Mouse (Mus musculus) ZHBTc4 (cell line): ENCODE measurements around the gene Rps16.

Experiments used
- DNase-seq: peaks from one replicate; pipeline ENCODE4 v3.0.0-alpha.2; 2011; ENCODE audit warnings: low read depth, low spot score

Gene Rps16

DNA sequence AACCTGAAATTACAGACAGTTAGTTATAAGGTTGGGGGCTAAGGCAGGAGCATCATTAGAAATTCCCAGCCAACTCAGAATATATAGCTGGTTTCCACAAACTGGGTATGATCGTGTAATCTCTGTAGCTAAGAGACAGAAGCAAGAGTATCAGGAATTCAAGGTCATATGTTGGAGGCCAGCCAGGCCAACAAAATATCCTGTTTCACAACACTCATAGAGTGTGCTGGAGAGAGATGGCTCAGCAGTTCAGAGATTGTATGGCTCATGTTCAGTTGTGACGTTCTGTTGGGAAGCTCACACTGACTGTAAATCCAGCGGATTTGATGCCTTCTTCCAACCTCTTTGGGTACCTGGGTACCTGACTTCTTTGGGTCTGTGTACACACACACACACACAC is 2.7 kb upstream of the Rps16 start:
- DNase-seq: no peak

DNA sequence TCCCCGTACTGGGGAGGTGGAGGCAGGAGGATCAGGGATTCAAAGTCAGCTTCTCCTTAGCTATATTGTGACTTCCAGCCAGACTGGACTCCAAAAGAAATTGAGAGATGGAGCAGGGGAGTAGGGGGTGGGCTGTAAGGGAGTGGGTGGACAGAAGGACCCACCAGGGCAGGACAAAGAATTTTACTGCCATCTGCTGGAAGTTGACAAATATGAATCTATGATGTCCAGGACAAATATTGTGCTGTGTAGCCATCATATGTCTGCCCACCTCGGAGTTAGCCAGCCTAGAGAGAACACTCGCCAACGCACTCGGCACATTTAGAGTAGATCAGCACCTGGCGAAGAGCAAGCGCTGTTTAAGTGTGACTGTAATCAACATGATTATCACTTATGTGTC is 1.9 kb upstream of the Rps16 start:
- no peak for DNase-seq

DNA sequence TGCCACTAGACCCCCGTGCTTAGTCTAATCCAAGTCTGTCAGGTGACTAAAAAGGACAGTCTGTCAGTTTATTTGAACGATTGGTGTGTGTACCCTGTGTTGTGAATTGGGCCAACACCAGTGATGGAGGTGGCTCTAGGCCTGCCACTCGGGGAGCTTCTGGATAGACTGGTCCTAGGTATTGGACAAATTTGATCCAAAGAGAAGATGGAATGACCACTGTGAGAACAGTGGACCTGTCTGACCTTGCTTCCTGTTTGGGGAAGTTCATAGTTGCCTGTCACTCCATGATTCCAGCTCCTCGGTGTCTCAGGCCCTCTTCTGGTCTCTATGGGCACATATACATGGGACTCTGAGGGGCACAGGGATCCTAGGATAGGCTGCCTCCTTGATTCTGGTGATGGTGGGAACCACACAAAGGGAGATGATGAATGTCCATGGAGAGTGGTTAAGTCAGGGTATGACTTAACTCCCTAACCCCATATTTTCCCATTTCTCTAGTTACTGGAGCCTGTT is 1.3 kb downstream of the Rps16 start:
- DNase-seq: peak; percentile 60

DNA sequence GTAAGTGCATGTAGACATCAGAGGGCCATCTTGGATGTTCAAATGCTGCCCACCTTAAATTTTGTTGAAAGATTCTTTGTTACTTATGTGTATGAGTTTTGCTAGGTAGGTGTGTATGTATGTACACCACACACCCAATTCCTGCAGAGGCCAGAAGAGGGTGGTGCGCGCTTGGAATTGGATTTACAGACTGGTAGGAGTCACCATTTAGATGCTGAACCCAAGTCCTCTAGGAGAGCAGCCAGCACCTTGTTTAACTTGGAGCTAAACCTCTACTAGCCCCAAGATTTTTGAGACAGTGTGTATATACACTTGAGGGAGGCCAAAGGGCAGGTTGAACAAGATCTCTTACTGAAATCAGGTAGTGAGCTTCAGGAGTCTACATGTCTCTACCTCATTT is 2.8 kb downstream of the Rps16 start:
- DNase-seq: peak; percentile 55

- peak; percentile 79 for DNase-seq
These were observed 3.7 kb downstream of the Rps16 start for GRCm38 (mm10) chr7:28354113-28354581.

GRCm38 (mm10) chr7:28354596-28354995 is 4.1 kb downstream of the Rps16 start:
- peak; percentile 60 for DNase-seq

DNA sequence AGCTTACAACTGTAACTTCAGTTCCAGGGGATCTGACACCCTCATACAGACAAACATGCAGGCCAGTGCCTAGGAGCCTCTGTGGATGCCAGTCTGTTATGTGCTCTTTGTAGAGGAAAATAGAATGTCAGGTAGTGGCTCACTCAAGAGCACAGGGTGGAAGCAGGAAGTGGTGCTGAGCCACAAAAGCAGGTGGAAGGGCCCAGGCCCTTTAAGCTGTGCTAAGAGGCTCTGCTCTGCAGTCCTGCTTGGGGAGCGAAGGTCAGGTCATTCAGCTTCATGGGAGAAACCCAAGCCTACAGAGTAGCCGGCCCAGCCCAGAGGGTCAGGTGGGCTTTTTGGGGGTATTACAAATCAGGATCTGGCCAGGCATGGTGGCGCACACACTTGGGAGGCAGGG is 4.8 kb downstream of the Rps16 start:
- DNase-seq: no peak

DNA sequence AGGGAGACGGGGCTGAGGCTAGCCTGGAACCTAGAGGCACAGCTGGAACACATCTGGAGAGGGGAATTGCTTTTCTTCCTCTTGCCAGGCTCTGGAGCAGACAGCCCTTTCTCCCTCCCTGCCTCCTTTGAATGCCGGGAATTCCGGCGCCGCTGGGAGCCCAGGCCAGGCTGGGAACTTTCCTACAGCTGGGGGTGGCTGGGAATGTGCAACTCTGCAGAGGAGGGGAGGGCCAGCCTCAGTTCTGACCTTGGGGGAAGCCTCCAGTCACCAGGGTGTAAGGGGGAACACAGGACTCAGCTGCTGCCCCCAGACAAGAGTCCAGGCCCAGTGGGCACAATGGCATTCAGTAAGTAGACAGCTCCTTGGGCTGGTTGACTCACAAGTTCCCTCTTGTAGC is 6.5 kb downstream of the Rps16 start:
- peak; percentile 87 for DNase-seq

DNA sequence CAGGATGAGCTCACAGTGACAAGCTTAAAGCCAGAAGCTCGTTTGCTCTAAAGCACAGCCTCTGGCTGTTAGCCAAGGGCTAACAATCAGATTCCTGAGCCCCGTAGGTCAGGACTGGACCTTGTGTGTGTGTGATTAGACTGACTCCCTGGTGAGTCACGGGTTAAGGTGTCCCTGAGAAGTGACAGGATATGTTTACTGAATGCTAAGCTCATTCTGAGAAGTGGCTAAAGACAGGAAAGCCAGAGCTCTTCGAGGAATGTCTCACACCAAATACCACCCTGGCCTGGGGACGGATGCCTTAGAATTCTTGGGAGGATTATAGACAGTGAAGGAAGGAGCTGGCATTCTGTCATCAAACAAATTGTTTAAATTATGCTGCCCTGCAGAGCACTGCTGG is 7.5 kb downstream of the Rps16 start:
- DNase-seq: no peak

DNA sequence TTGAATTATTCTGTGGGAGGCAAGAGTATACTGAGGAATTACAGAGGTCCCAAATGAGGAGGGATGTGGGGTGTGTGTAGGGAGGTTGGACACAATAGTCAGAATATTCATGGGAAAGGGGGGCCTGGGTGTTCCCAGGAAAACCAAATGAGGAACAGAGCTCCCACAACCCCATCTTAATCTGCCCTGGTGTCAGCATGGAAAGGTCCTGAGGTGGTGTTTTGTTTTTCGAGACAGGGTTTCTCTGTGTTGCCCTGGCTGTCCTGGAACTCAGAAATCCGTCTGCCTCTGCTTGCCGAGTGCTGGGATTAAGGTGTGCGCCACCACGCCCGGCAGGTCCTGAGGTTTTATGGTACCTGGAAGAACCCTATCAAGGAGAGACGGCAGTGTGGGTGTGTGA is 8.0 kb downstream of the Rps16 start:
- no peak for DNase-seq

DNA sequence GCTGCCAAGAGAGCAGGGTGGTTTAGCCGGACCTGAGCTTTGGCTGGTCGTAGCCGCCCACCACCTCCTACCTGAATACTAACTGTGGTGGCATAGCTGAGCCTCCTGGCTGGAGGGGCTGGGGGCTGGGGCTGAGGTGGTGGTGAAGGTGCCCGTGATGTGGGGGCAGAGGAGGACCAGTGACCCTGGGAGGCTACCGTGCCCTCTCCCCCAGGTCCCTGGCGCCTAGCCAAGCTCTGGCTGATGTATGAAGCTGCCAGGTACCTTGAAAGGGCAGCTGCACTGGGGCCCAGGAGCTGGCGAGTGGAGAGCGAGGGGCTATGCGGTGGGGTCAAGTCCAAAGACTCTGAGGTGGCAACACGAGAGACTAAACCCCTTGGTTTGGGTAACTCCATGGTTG is 9.4 kb downstream of the Rps16 start:
- no peak for DNase-seq

GRCm38 (mm10) chr7:28360291-28360690 is 9.8 kb downstream of the Rps16 start:
- no peak for DNase-seq

GRCm38 (mm10) chr7:28361647-28362341 is 11.3 kb downstream of the Rps16 start:
- DNase-seq: peak; percentile 54

DNA sequence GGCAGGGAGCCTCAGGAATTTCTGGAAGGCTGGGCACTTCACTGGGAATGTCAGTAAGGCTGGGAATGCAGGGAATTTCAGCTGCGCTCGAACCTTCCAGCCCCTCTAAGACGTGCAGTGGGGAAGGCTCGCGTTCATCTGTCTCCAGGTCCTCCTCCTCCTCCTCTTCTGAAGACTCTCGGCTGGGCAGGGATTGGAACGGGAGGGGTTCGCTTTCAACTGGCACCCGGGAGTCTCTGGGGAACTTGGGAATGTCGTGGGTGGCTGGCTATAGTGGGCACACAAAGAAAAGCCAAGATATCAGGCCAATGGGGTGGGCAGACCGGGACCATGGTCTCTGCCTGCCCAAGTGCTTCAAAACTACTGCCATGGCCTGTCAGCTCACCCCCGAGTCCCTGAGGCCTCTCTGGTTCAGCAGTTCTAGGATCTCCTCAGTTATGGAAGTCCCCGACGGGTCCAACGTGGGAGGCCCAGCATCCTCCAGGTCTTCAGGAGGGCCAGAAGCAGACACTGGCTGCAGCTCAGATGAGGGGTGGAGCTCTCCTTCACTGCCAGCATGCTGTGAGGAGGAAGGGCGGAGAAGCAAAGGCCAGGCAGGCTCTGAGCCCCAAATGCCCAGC is 12.1 kb downstream of the Rps16 start:
- no peak for DNase-seq

- DNase-seq: no peak
These were observed 17.3 kb downstream of the Rps16 start for GRCm38 (mm10) chr7:28367663-28368275.

DNA sequence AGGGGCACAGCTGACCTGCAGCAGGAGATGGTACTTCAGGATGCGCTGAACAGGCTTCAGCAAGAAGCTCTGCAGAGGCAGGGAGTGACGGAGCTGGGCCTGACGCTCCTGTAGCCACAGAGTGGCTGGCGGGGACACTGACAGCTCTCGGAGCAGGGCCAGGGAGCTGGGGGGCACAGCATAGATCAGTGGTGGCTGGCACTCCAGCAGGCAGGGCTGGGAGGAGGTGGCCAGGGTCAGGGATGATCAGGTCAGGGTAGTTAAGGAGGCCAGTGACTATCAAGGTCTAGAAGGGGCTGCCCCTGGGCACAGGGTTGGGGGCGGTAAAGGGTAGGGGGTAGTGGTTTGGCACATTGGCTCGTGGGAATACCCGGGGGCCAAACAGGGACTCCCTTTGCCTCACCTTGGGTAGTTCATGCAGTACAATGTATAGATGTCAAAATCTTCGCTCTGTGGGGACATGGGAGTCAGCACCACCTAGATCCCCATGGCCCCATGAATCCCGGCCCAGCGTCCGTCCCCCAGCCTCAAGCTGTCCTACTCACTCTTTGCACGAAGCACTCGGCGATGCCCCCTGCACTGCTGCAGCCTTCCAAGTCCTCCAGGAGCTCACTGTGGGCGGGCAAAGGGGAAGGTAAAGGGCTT is 17.9 kb downstream of the Rps16 start:
- no peak for DNase-seq

DNA sequence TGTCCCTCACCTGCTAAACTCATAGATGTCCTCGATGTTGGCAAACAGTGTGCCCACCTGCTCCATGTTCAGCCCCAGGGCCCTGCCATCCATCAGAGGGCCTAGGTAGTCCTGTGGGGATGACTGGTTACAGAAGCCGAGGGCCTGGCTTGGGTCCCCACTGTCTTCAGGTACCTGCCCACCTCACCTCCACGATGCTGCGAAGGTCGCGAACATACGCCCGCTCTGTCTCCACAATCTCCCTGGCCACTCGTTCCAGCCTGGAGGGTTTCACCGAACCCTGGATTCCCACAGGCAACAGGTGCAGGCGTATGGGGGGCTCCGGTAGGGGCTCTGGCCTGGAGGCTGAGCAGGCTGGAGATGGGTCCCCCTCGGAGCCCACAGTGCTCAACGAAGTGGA is 19.6 kb downstream of the Rps16 start:
- no peak for DNase-seq

- no peak for DNase-seq
These were observed 20.6 kb downstream of the Rps16 start for GRCm38 (mm10) chr7:28370977-28371513.

DNA sequence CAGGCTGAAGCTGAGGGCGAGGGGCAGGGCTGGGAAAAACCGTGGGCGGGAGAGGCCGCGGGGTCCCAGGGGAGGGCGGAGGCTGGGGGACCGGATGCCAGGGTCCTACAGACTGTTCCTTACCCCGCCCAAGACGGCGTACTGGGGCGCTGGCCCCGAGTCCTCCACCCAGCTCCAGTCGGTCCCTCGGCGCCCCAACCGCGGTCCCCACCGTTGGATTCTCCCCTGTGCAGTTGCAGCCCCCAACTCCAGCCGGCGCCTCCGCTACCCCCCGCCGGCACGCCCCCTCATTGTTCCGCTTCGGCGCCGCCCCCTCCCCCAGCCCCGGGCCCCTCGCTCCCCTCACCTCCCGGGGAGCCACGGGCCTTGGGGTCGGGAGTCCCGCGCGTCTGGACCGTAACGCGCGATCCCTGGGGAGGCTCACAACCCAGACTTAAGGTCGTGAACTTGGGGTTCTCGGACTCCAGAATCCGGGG is 21.1 kb downstream of the Rps16 start:
- peak; percentile 21 for DNase-seq

- peak; percentile 100 for DNase-seq
These were observed 22.0 kb downstream of the Rps16 start, which contains the start of gene Plekhg2 for GRCm38 (mm10) chr7:28372251-28373108. TSS of gene Plekhg2 (minus strand) at chr7:28372599.

DNA sequence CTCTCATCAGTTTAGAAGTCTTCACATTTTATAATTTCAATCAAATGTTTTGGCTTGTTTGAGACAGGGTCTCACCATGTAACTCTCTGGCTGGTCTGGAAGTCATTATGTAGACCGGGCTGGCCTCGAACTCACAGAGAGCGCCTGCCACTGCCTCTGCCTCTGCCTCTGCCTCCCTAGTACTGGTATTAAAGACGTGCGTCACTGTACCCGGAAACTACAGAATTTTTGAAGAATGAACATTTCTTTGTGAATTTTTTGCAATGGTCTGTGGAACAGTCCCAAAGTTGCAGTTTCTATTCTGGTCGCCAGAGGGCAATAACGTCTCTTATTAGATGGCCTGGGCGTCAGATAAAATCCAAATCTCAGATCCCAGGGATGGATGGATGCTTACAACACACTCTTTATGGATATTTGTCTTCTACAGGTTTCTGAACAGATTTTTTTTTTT is 22.7 kb downstream of the Rps16 start:
- DNase-seq: peak; percentile 90
